Mouse (Mus musculus): Measurements from ENCODE around the gene Nphs1. TPM values are rescaled to one million over a fixed set of nuclear protein-coding genes. Genes with fewer than 3 reads are reported as not detected.

Nphs1 gene
- not detected in 2 replicates for polyA plus RNA-seq (2012; ENCODE audit: insufficient read depth, insufficient read length, missing spikeins)

GRCm38 (mm10) chr7:30457629-30458330, at the start of gene Nphs1, which contains the start of gene Kirrel2:
Gene Nphs1 (plus strand): TSS chr7:30458315.
Gene Kirrel2 (minus strand): TSS chr7:30457690.
- Histone ChIP-seq H3K27ac (replicated peaks; ENCODE audit: low read depth, low read length) (no peak within 1 kb of the TSS), H3K4me3 (ENCODE audit: insufficient read depth, low read depth, low read length) (no peak within 1 kb of the TSS), H3K4me1 (ENCODE audit: control insufficient read depth, insufficient read depth, insufficient read length, low read length) (no peaks in the 10 kb centered on the region; the same call in 1 of the 2 replicates)

GRCm38 (mm10) chr7:30408639-30409038, 49.5 kb upstream of the Nphs1 start:
- Histone ChIP-seq H3K4me3 (ENCODE audit: insufficient read depth, low read depth, low read length) (no peak overlapping the region), H3K27ac (replicated peaks; ENCODE audit: low read depth, low read length) (no peak overlapping the region), H3K4me1 (ENCODE audit: control insufficient read depth, insufficient read depth, insufficient read length, low read length) (no peaks in the 10 kb centered on the region; the same call in 1 of the 2 replicates)

GRCm38 (mm10) chr7:30409789-30410188, 48.3 kb upstream of the Nphs1 start:
- Histone ChIP-seq H3K27ac (replicated peaks; ENCODE audit: low read depth, low read length) (no peak overlapping the region), H3K4me3 (ENCODE audit: insufficient read depth, low read depth, low read length) (no peak overlapping the region), H3K4me1 (ENCODE audit: control insufficient read depth, insufficient read depth, insufficient read length, low read length) (no peaks in the 10 kb centered on the region; the same call in 1 of the 2 replicates)

- Histone ChIP-seq H3K4me3 (ENCODE audit: insufficient read depth, low read depth, low read length) (no peak overlapping the region), H3K27ac (replicated peaks; ENCODE audit: low read depth, low read length) (peak overlapping the region; percentile 17; the same call in 1 of the 2 replicates)
Observed at GRCm38 (mm10) chr7:30411023-30411422, 47.1 kb upstream of the Nphs1 start.

GRCm38 (mm10) chr7:30412735-30413147, 45.4 kb upstream of the Nphs1 start:
- H3K27ac ChIP-seq (replicated peaks; ENCODE audit: low read depth, low read length), result peak overlapping the region; percentile 89

More at GRCm38 (mm10) chr7:30411023-30411422, 47.1 kb upstream of the Nphs1 start:
- no peaks in the 10 kb centered on the region; the same call in 1 of the 2 replicates for H3K4me1 ChIP-seq (ENCODE audit: control insufficient read depth, insufficient read depth, insufficient read length, low read length)

GRCm38 (mm10) chr7:30413596-30413995, 44.5 kb upstream of the Nphs1 start, which contains the start of gene Tyrobp:
Gene Tyrobp (plus strand): TSS chr7:30413760.
- peak within 1 kb of the TSS; percentile 53 for H3K4me3 ChIP-seq (ENCODE audit: insufficient read depth, low read depth, low read length)
- H3K4me1 ChIP-seq (ENCODE audit: control insufficient read depth, insufficient read depth, insufficient read length, low read length), result no peaks in the 10 kb centered on the region; the same call in 1 of the 2 replicates
- peak within 1 kb of the TSS; percentile 89 for H3K27ac ChIP-seq (replicated peaks; ENCODE audit: low read depth, low read length)

More at GRCm38 (mm10) chr7:30412735-30413147, 45.4 kb upstream of the Nphs1 start:
- peak overlapping the region; percentile 17; the same call in 1 of the 2 replicates for H3K4me3 ChIP-seq (ENCODE audit: insufficient read depth, low read depth, low read length)
- no peaks in the 10 kb centered on the region; the same call in 1 of the 2 replicates for H3K4me1 ChIP-seq (ENCODE audit: control insufficient read depth, insufficient read depth, insufficient read length, low read length)

- Histone ChIP-seq H3K4me1 (ENCODE audit: control insufficient read depth, insufficient read depth, insufficient read length, low read length) (no peaks in the 10 kb centered on the region), H3K27ac (replicated peaks; ENCODE audit: low read depth, low read length) (0 out of 2 replicates have a peak overlapping the region, but pooled peaks have one; percentile 15), H3K4me3 (ENCODE audit: insufficient read depth, low read depth, low read length) (no peak overlapping the region)
Observed at GRCm38 (mm10) chr7:30417856-30418255, 40.3 kb upstream of the Nphs1 start.

GRCm38 (mm10) chr7:30419561-30420499, 38.3 kb upstream of the Nphs1 start, which contains the start of gene Hcst:
Gene Hcst (minus strand): TSS chr7:30419854.
- Histone ChIP-seq H3K27ac (replicated peaks; ENCODE audit: low read depth, low read length) (peak within 1 kb of the TSS; percentile 90), H3K4me3 (ENCODE audit: insufficient read depth, low read depth, low read length) (peak within 1 kb of the TSS; percentile 45)

GRCm38 (mm10) chr7:30420673-30421072, 37.4 kb upstream of the Nphs1 start:
- Histone ChIP-seq H3K27ac (replicated peaks; ENCODE audit: low read depth, low read length) (peak overlapping the region; percentile 28), H3K4me3 (ENCODE audit: insufficient read depth, low read depth, low read length) (no peak overlapping the region), H3K4me1 (ENCODE audit: control insufficient read depth, insufficient read depth, insufficient read length, low read length) (no peaks in the 10 kb centered on the region)

More at GRCm38 (mm10) chr7:30419561-30420499, 38.3 kb upstream of the Nphs1 start, which contains the start of gene Hcst:
- no peaks in the 10 kb centered on the region for H3K4me1 ChIP-seq (ENCODE audit: control insufficient read depth, insufficient read depth, insufficient read length, low read length)

GRCm38 (mm10) chr7:30421175-30421889, 36.8 kb upstream of the Nphs1 start, which contains the start of gene Nfkbid:
Gene Nfkbid (plus strand): TSS chr7:30421732.
- Histone ChIP-seq H3K4me1 (ENCODE audit: control insufficient read depth, insufficient read depth, insufficient read length, low read length) (no peaks in the 10 kb centered on the region), H3K27ac (replicated peaks; ENCODE audit: low read depth, low read length) (peak within 1 kb of the TSS; percentile 79), H3K4me3 (ENCODE audit: insufficient read depth, low read depth, low read length) (peak within 1 kb of the TSS; percentile 60)

- peak overlapping the region; percentile 60 for H3K4me3 ChIP-seq (ENCODE audit: insufficient read depth, low read depth, low read length)
- H3K27ac ChIP-seq (replicated peaks; ENCODE audit: low read depth, low read length), result peak overlapping the region; percentile 79
- H3K4me1 ChIP-seq (ENCODE audit: control insufficient read depth, insufficient read depth, insufficient read length, low read length), result no peaks in the 10 kb centered on the region
Observed at GRCm38 (mm10) chr7:30421890-30422435, 36.2 kb upstream of the Nphs1 start.

- H3K4me1 ChIP-seq (ENCODE audit: control insufficient read depth, insufficient read depth, insufficient read length, low read length), result no peaks in the 10 kb centered on the region
- H3K4me3 ChIP-seq (ENCODE audit: insufficient read depth, low read depth, low read length), result peak overlapping the region; percentile 60
- peak overlapping the region; percentile 79 for H3K27ac ChIP-seq (replicated peaks; ENCODE audit: low read depth, low read length)
Observed at GRCm38 (mm10) chr7:30422560-30422959, 35.6 kb upstream of the Nphs1 start.

GRCm38 (mm10) chr7:30423071-30423641, 35.0 kb upstream of the Nphs1 start:
- peak overlapping the region; percentile 79 for H3K27ac ChIP-seq (replicated peaks; ENCODE audit: low read depth, low read length)

GRCm38 (mm10) chr7:30429327-30429726, 28.8 kb upstream of the Nphs1 start:
- no peak overlapping the region for H3K27ac ChIP-seq (replicated peaks; ENCODE audit: low read depth, low read length)
- no peaks in the 10 kb centered on the region for H3K4me1 ChIP-seq (ENCODE audit: control insufficient read depth, insufficient read depth, insufficient read length, low read length)
- H3K4me3 ChIP-seq (ENCODE audit: insufficient read depth, low read depth, low read length), result no peak overlapping the region

More at GRCm38 (mm10) chr7:30423071-30423641, 35.0 kb upstream of the Nphs1 start:
- peak overlapping the region; percentile 60 for H3K4me3 ChIP-seq (ENCODE audit: insufficient read depth, low read depth, low read length)
- no peaks in the 10 kb centered on the region for H3K4me1 ChIP-seq (ENCODE audit: control insufficient read depth, insufficient read depth, insufficient read length, low read length)

Data from brown adipose tissue, adult 24 weeks (tissue).